Mouse (Mus musculus) spleen, postnatal 14 days (tissue): ENCODE results near the gene Nyap1.
"Not testable (repeated sequence)": the region's sequence is repeated elsewhere in the genome, so short reads cannot be mapped to it uniquely, and the experiment has no call there.

Experiments used
- DNase-seq, 2 experiments: peaks; one replicate each; pipeline ENCODE4 v3.0.0; 2021 to 2022; ENCODE audit warnings: low spot score in 2 of 2

The Nyap1 gene

GRCm38 (mm10) chr5:137745214-137746171 lies 4.1 kb upstream of the Nyap1 start, which contains the start of gene Tsc22d4:
Gene Tsc22d4 (plus strand): TSS chr5:137745730.
- DNase-seq, result peak; percentile 91 to 93

- DNase-seq, result no peak
Measured at GRCm38 (mm10) chr5:137744197-137744596, 2.8 kb upstream of the Nyap1 start.

GRCm38 (mm10) chr5:137742836-137743235 lies 1.4 kb upstream of the Nyap1 start:
- no peak for DNase-seq

GRCm38 (mm10) chr5:137742048-137742447 lies 641 bp upstream of the Nyap1 start:
- DNase-seq, result no peak

GRCm38 (mm10) chr5:137740506-137740905 lies 901 bp downstream of the Nyap1 start:
- DNase-seq, result no peak

- no peak for DNase-seq
Measured at GRCm38 (mm10) chr5:137739471-137739870, 1.9 kb downstream of the Nyap1 start.

GRCm38 (mm10) chr5:137738516-137738915 lies 2.9 kb downstream of the Nyap1 start:
- DNase-seq, result no peak

GRCm38 (mm10) chr5:137737400-137737940 lies 3.9 kb downstream of the Nyap1 start:
- DNase-seq, result no peak

GRCm38 (mm10) chr5:137734289-137735061 lies 6.9 kb downstream of the Nyap1 start:
- no peak for DNase-seq

GRCm38 (mm10) chr5:137733638-137734288 lies 7.6 kb downstream of the Nyap1 start:
- no peak for DNase-seq

GRCm38 (mm10) chr5:137726767-137727166 lies 14.6 kb downstream of the Nyap1 start:
- no peak for DNase-seq

GRCm38 (mm10) chr5:137723840-137724239 lies 17.6 kb downstream of the Nyap1 start:
- no peak for DNase-seq

GRCm38 (mm10) chr5:137720558-137721164 lies 20.7 kb downstream of the Nyap1 start:
- not testable (repeated sequence) for DNase-seq

GRCm38 (mm10) chr5:137719088-137719487 lies 22.3 kb downstream of the Nyap1 start:
- DNase-seq, result no peak

GRCm38 (mm10) chr5:137718020-137718790 lies 23.2 kb downstream of the Nyap1 start:
- no peak for DNase-seq

- no peak for DNase-seq
Measured at GRCm38 (mm10) chr5:137715685-137716084, 25.7 kb downstream of the Nyap1 start.

GRCm38 (mm10) chr5:137713454-137713853 lies 28.0 kb downstream of the Nyap1 start:
- DNase-seq, result no peak

GRCm38 (mm10) chr5:137706913-137707633 lies 34.3 kb downstream of the Nyap1 start:
- peak; percentile 68 to 81 for DNase-seq

- DNase-seq, result no peak
Measured at GRCm38 (mm10) chr5:137705242-137705641, 36.2 kb downstream of the Nyap1 start.

GRCm38 (mm10) chr5:137699850-137700249 lies 41.6 kb downstream of the Nyap1 start:
- no peak for DNase-seq
